Mouse (Mus musculus): ENCODE data around the gene R3hdm2. TPM values are rescaled to one million over a fixed set of nuclear protein-coding genes. Genes with fewer than 3 reads are reported as not detected.

Gene R3hdm2
- total RNA-seq, 2 experiments from 2014 or later = 118 to 153 TPM

GRCm38 (mm10) chr10:127534036-127534928, 154.2 kb downstream of the R3hdm2 start, which contains the start of gene Nxph4:
Gene Nxph4, minus strand, starts transcription at chr10:127534559.
- intact Hi-C loops (cut with DNase I) = no loop called here

GRCm38 (mm10) chr10:127534929-127535384, 154.8 kb downstream of the R3hdm2 start:
- intact Hi-C loops (cut with DNase I) = loop anchor here (5.0 kb wide), 1 partner anchor 198 kb away; no protein-coding TSS in a partner anchor
- Histone ChIP-seq H3K4me3 (peak overlapping the region; percentile 77), H3K27ac (no peak overlapping the region)
- TF ChIP-seq CTCF (IDR thresholded peaks at IDR 0.05) = no peak
- DNase-seq = peak; percentile 38

More at GRCm38 (mm10) chr10:127534036-127534928, 154.2 kb downstream of the R3hdm2 start, which contains the start of gene Nxph4:
- Histone ChIP-seq H3K4me3 (peak within 1 kb of the TSS; percentile 77), H3K27ac (0 out of 2 replicates have a peak within 1 kb of the TSS, but pooled peaks have one; percentile 20)
- no peak for TF ChIP-seq CTCF (IDR thresholded peaks at IDR 0.05)
- peak; percentile 62 for DNase-seq

- intact Hi-C loops (cut with DNase I) = loop anchor here (1.0 to 5.0 kb wide), 3 partner anchors 23 to 199 kb away; no protein-coding TSS in a partner anchor
- DNase-seq = peak; percentile 54
- Histone ChIP-seq H3K4me3 (no peak overlapping the region), H3K27ac (no peak overlapping the region)
- peak; percentile 68 for TF ChIP-seq CTCF (IDR thresholded peaks at IDR 0.05)
Measured at GRCm38 (mm10) chr10:127536586-127537314, 156.6 kb downstream of the R3hdm2 start.

GRCm38 (mm10) chr10:127537854-127538583, 157.9 kb downstream of the R3hdm2 start:
- intact Hi-C loops (cut with DNase I) = loop anchor here (5.0 kb wide), 1 partner anchor 201 kb away; no protein-coding TSS in a partner anchor
- H3K4me3 ChIP-seq = no peak overlapping the region
- peak; percentile 82 for DNase-seq
- no peak overlapping the region for H3K27ac ChIP-seq
- TF ChIP-seq CTCF (IDR thresholded peaks at IDR 0.05) = peak; percentile 99; the same call in 1 of the 2 replicates

GRCm38 (mm10) chr10:127541510-127541909, 161.4 kb downstream of the R3hdm2 start:
- Histone ChIP-seq H3K4me3 (no peak overlapping the region), H3K27ac (no peak overlapping the region)
- no peak for DNase-seq
- TF ChIP-seq CTCF (IDR thresholded peaks at IDR 0.05) = no peak
- intact Hi-C loops (cut with DNase I) = no loop called here

- TF ChIP-seq CTCF (IDR thresholded peaks at IDR 0.05) = no peak
- H3K4me3 ChIP-seq = no peak overlapping the region
- H3K27ac ChIP-seq = no peak overlapping the region
- DNase-seq = no peak
- intact Hi-C loops (cut with DNase I) = no loop called here
Measured at GRCm38 (mm10) chr10:127542084-127542483, 162.0 kb downstream of the R3hdm2 start.

- intact Hi-C loops (cut with DNase I) = no loop called here
- TF ChIP-seq CTCF (IDR thresholded peaks at IDR 0.05) = no peak
- Histone ChIP-seq H3K27ac (no peak overlapping the region), H3K4me3 (no peak overlapping the region)
- DNase-seq = no peak
Measured at GRCm38 (mm10) chr10:127542720-127543119, 162.6 kb downstream of the R3hdm2 start.

- no peak for DNase-seq
- TF ChIP-seq CTCF (IDR thresholded peaks at IDR 0.05) = no peak
- intact Hi-C loops (cut with DNase I) = no loop called here
- no peak overlapping the region for H3K4me3 ChIP-seq
- H3K27ac ChIP-seq = no peak overlapping the region
Measured at GRCm38 (mm10) chr10:127543916-127544315, 163.8 kb downstream of the R3hdm2 start.

GRCm38 (mm10) chr10:127544375-127544774, 164.2 kb downstream of the R3hdm2 start:
- H3K4me3 ChIP-seq = no peak overlapping the region
- DNase-seq = no peak
- intact Hi-C loops (cut with DNase I) = no loop called here
- no peak overlapping the region for H3K27ac ChIP-seq
- TF ChIP-seq CTCF (IDR thresholded peaks at IDR 0.05) = no peak

- TF ChIP-seq CTCF (IDR thresholded peaks at IDR 0.05) = peak; percentile 45; the same call in 1 of the 2 replicates
- no peak overlapping the region for H3K4me3 ChIP-seq
- H3K27ac ChIP-seq = no peak overlapping the region
- no peak for DNase-seq
- intact Hi-C loops (cut with DNase I) = no loop called here
Measured at GRCm38 (mm10) chr10:127546505-127546904, 166.4 kb downstream of the R3hdm2 start.

GRCm38 (mm10) chr10:127548236-127548635, 168.1 kb downstream of the R3hdm2 start:
- DNase-seq = no peak
- Histone ChIP-seq H3K4me3 (no peak overlapping the region), H3K27ac (no peak overlapping the region)
- no peak for TF ChIP-seq CTCF (IDR thresholded peaks at IDR 0.05)
- intact Hi-C loops (cut with DNase I) = no loop called here

Other genes starting within 250 kb of the R3hdm2 start
- gene B4galnt1, start 215.1 kb upstream of the R3hdm2 start, total RNA-seq (2021) = under 1 TPM; 0.66 to 0.89 TPM
- 1 to 10 TPM; 4.1 to 5.4 TPM for gene Slc26a10, start 199.7 kb upstream of the R3hdm2 start, total RNA-seq (2021)
- 1 to 10 TPM; 8.5 to 8.8 TPM for gene Arhgef25, start 190.2 kb upstream of the R3hdm2 start, total RNA-seq (2021)
- gene Dtx3, start 184.6 kb upstream of the R3hdm2 start, total RNA-seq (2021) = 10 to 100 TPM; 20.8 to 25.6 TPM
- gene Pip4k2c, start 168.7 kb upstream of the R3hdm2 start, total RNA-seq (2021) = 1 to 10 TPM; 7.6 to 7.9 TPM
- under 1 TPM; 0.10 to 0.20 TPM for gene Kif5a, start 117.0 kb upstream of the R3hdm2 start, total RNA-seq (2021)
- 10 to 100 TPM; 91.3 to 98.3 TPM for gene Dctn2, start 114.0 kb upstream of the R3hdm2 start, total RNA-seq (2021)
- 10 to 100 TPM; 16.2 to 18.7 TPM for gene Mbd6, start 91.3 kb upstream of the R3hdm2 start, total RNA-seq (2021)
- 10 to 100 TPM; 69.0 to 71.4 TPM for gene Mars, start 68.5 kb upstream of the R3hdm2 start, total RNA-seq (2021)
- gene Arhgap9, start 58.4 kb upstream of the R3hdm2 start, total RNA-seq (2021) = under 1 TPM; 0.89 to 0.99 TPM
- 1 to 10 TPM in 1 of 2 experiments, under 1 TPM in 1; 0.70 to 1.2 TPM for gene Gli1, start 38.4 kb upstream of the R3hdm2 start, total RNA-seq (2021)
- not detected for gene Inhbe, start 25.9 kb upstream of the R3hdm2 start, total RNA-seq (2021)
- not detected for gene Inhbc, start 9.9 kb upstream of the R3hdm2 start, total RNA-seq (2021)
- gene Stac3, start 121.4 kb downstream of the R3hdm2 start, total RNA-seq (2021) = 100 to 1,000 TPM; 393 to 462 TPM
- gene Ndufa4l2, start 134.6 kb downstream of the R3hdm2 start, total RNA-seq (2021) = 10 to 100 TPM in 1 of 2 experiments, 1 to 10 TPM in 1; 8.1 to 16.5 TPM
- 10 to 100 TPM; 22.7 to 28.9 TPM for gene Shmt2, start 142.1 kb downstream of the R3hdm2 start, total RNA-seq (2021)
- under 1 TPM; 0.17 to 0.23 TPM for gene Nxph4, start 154.2 kb downstream of the R3hdm2 start, total RNA-seq (2021)
- 10 to 100 TPM; 34.6 to 71.3 TPM for gene Lrp1, start 240.8 kb downstream of the R3hdm2 start, total RNA-seq (2021)